Mouse (Mus musculus): ENCODE measurements around the gene Nthl1.
A peak's percentile ranks its signal among the peaks of the same experiment; 100 is the strongest.

Gene Nthl1

DNA sequence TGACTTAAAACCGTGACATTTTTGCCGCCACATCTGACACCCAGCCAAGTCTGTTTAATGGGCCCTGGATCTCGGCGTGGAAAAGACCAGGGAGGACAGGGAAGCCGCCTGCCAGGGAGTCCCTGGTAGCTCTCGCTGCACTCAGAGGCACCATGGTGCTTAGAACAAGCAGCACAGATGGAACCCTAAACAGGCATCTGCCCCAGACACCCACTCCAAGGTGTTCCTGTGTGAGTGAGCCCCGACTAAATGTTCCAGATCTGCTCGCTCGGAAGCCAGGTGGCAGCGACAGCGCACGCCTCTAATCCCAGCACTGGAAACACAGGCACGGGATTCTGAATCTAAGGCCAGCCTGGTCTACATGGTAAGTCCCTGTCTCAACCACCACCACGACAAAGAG lies 2.4 kb upstream of the Nthl1 start:
- DNase-seq: no peak

DNA sequence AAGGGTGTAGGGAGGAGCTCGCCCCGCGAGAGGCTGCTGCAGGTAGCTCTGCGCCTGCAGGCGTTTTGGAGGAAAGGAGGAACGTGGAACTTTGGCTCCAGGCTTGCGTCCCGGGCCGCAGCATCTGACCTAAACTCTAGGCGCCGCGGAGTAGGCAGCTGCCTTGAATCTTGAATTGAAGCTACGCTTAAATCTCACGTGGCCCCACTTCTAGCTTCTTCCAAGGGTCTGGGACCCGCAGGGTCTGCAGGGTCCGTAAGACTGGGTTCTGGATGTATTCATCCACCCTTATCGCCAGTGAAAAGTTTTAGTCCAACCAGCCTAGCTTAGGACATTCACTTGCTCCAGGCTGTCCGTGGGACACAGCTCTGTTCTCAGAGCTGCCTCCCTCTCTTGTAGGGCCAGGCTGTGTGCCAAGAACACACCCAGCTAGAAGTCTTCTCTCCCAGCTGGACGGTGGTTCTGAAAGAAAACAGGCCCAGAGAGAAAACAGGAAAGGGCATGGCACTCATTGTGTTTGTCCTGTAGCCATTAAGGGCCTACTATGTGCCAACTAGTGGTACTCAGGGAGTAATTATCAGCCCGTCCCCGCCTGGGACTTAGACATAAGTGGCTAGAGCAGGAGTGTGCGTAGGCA lies 451 bp downstream of the Nthl1 start:
- peak; percentile 79 for DNase-seq

DNA sequence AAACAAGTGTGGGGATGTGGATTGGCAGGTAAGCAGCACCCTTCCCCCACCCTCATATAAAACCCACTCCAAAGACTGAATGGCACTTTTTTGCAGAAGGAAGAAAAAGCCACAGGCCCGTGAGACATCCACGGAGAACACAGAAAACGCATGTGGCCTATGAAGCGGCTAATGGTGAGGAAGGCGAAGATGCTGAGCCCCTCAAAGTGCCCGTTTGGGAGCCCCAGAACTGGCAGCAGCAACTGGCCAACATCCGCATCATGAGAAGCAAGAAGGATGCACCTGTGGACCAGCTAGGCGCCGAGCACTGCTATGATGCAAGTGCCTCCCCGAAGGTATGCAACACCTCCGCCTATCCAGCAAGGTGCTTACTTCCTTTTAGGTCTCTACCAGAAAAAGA lies 1.4 kb downstream of the Nthl1 start:
- no peak for DNase-seq

DNA sequence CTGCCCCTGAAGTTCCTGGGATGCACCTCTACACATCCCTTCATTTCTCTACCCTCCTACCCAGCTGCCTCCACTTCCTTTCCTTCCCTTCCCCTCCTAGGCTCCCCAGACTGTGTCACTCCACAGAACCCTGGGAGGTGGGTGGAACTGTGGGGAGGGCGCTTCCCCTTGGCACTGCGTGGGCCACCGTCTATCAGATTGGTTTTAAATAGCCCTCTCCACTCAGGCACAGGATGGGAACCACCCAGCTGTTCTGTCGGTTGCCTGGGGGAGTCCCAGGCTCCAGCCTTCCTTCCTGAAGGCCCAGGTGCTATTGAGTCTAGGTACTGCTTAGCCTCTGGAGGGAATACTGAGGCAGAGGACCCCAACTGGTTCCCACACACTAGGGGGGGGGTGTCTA lies 2.5 kb downstream of the Nthl1 start:
- peak; percentile 60 to 74 for DNase-seq

DNA sequence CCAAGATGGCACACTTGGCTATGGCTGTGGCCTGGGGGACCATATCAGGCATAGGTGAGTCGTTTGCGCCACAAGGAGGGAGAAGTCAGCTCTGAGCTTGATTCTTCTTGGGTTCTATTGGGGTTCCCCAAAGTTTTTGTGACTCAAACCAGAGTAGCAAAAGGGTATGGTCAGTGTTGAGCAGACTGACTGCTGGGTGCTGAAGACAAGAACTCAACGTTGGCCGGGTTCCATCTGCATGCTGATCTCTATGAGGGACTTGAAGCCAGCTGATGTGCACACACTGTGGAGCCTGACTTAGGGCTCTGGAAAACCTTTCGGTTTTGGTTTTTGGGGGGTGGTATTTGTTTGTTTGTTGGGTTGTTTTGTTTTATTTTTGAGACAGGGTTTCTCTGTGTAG lies 3.2 kb downstream of the Nthl1 start:
- peak in 1 of 2 experiments; percentile 48 for DNase-seq

DNA sequence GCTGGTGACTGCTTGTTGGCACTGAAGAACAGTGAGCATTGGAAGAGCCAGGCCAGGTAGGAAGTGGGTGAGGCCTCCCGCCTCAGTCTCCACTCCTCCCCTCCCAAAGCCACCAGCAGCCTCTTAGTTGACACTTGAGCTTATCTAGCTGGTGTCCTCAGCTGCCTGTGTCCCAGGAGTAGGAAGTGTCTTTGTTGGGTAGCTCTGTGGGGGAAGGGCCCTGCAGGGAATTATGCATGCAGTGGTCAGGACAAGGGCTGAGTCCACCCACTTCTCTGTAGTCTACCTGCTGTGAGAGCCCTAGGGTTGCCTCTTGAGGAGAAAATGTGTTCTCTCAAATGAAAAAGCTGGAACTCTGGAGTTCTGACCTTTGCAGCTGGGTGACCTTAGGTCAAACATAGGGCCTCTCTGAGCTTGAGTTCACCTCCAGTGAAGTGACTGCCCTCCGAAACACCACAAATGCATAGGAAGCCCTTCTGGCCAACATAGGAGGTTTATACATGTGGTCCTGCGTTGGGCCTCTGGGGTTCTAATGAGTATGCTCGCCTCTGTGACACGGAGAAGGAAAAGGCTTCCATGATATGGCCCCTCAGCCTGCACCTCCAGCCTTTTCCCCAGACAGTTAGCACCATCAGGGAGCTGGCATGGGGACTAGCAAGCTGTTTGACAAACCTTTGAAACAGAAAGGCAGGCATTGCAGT lies 4.5 kb downstream of the Nthl1 start:
- no peak for DNase-seq

DNA sequence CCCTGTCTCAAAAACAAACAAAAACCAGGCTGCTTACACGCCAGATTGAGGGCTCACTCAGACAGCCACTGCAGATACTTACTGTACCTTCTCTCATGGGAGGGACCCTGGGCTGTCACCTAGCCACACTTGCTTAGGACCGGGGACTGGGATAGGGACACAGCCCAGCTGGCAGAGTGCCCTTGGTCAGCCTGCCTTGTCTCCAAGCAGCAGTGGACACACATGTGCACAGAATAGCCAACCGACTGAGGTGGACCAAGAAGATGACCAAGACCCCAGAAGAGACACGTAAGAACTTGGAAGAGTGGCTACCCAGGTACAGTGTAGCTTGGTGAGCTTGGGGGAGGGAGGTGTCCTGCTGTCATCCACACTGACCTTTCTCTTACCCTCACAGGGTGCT lies 5.7 kb downstream of the Nthl1 start:
- DNase-seq: peak in 1 of 2 experiments; percentile 53

DNA sequence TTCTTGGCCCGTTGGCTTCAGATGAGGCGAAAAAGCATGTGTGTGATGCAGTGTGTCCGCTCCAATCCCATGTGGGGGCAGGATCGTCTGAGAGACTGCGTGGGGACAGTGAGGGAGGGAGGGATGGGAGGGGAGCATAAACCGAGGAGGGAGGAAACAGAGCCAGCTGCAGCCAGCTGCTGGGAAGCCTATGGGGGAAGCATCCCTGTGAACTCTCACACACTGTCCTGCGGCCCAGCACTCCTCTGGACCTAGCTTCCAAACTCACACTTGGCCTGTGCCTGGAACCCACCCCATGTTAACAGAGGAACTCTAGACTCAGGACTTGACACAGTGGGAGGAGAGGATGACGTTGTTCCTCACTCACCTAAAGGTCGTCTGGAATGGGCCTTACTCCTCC lies 6.4 kb downstream of the Nthl1 start:
- DNase-seq: peak; percentile 68 to 74

DNA sequence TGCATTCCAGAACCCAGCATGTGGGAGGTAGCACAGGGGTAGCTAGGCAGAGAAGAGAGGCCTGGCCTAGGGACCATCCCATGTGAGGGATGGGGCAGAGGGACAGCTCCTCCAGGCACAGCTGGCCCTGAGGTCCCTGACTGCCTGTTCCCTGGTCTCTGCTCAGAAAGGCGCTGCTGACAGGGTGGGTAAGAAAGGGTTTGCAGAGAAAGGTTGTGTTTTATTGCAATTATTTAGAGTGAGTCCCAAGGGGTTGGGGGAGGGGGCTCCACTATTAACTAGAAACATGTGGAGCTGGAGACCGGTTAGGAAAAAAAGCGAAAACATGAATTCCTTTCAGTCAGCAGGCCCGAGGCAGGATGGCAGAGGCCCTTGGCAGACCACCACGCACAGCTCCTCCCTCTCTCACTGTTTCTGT lies 7.1 kb downstream of the Nthl1 start:
- no peak for DNase-seq

DNA sequence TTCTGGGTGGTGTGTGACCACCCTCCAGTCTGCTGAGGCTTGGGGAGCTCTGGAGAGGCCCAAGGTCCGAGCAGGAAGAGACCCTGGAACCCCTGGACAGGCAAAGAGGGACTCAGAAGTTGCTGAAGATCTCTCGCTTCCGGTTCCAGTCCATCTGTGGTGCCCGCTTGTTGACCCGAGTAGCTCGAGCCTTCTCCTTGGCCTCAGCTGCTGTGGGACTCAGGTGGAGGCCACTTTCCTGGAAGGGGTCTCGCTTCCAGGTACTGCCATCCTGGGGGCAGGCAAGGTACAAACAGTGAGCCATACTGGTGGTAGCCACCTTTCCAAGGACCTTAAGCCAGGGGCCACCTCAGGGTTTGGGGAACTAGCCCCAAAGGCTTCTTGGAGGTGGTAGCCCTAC lies 7.6 kb downstream of the Nthl1 start:
- DNase-seq: no peak

DNA sequence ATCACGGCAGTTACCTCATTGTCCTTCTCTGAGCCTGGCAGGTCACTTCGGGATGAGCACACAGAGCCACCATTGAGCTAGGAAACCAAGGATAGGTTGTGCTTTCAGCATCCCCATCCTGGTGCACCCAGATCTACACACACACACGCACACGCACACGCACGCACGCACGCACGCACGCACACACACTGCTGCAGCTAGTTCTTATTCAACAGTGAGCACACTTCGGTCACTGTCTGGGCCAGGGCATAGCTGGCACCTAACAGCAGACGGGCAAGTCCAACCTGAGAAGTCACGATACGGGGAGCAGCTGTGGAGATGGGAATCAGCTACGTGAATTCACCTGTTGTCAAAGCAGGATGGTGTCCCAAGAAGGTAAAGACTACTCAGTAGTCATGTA lies 8.1 kb downstream of the Nthl1 start:
- no peak for DNase-seq

DNA sequence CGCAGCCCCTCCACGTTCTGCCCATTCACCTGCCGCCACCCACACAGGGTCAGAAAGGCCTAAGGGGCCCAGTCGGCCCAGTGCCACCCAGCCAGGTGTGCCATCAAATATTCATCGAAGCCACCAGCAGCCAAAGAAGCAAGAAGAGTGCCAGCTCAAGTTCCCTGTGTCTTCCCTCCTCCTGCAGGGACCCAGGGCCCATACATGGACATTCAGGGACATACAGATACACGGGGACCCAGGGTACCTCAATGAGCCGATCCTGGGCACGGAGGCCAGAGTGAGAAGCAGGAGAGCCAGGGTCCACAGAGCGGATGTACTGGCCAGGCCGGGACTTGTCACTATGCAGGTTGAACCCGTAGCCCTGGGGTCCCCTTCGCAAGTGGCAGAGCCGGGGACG lies 9.5 kb downstream of the Nthl1 start:
- DNase-seq: no peak

DNA sequence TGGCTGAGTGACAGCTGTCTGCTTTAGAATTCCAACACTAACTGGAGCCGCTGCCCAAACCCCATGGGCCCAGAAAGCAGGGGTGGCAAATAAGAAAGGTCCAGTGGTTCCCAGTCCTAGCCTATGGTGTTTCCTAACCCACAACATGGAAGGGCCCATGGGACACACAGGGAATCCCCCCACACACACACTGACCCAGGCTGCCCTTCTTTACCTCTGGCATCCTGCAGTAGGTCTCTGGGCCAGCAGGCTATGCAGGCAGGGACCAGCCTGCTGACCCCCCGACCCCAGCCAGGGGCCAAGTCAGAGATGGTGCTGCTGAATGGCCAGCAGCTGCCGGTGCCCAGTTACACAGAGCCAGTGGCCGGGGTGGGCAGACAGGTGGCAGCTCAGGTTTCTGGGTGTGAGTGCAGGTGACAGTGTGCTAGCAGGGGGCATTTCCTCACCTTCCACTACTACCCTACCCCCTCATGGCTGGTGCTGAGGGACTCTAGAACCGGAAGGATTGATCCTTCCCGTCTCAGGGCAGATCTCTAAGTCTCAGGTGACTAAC lies 10.4 kb downstream of the Nthl1 start:
- no peak for DNase-seq

DNA sequence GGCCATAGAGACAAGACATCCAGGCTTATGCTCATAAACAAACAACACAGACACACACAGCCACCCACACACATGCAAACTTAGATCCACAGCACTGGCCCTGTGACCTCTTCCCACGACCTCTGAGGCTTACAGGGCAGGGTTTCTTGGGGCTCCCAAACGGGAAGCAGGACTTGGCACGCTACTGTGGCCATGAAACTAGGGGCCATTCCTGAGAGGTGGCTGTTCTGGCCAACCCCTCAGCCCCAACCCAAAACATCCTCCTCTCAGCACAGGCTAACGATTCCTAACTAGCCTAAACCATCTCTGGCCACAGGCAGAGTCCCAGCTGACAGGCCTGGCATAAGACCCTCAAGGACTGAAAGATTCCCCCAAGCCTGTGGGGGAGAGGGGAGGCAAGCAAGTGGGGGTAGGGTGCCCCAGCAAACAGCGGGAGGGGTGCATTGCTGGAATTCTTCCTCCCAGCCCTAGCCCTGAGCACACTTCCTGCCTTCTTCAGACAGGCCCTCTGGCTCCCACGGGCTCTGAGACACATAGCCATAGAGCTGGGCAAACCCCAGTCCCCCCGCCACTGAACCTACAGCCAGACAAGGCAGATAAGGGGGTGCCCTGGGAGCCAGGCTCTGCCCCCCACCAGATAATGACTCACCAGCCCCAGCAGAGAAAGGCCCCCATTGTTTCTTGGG lies 11.7 kb downstream of the Nthl1 start:
- peak; percentile 44 to 62 for DNase-seq

DNA sequence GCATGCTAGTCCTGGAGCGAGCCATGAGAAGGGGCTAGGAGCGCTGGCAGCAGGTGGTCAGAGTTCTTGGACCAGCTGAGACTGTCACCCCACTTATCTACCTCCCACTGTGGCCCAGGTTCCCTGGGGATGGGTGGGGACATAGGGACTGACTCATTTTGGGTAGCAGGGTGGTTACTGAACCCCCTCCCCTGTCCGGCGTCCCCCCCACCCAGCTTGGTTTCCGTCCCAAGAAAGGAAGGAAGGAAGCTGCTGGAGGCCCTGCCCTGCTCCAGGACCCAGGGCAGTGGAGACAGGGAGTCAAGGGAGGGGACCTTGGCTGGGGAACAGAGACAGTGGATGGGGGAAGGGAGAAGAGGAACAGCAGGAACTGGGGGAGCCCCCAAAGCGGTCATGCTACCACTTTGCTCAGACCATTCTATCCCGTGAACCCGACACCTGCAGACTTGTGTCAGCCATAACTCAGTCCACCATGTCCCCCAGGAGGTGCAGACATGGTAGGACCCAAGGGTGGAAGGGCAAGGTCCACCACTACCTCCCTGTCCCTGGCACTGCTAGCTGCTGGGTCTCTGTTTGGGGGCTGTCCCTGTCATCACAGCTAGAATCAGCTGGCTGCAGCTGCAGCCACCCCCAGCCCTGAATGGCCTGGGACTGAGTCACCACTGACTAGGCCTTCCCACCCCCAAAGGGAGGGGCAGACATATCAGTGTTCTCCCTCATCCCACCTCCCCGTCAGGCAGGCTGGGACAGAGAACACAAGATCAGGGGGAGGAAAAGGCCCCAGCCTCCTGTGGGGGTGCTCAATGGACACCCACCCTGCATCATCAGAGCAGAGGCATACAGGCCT lies 12.6 kb downstream of the Nthl1 start:
- peak; percentile 77 to 79 for DNase-seq

DNA sequence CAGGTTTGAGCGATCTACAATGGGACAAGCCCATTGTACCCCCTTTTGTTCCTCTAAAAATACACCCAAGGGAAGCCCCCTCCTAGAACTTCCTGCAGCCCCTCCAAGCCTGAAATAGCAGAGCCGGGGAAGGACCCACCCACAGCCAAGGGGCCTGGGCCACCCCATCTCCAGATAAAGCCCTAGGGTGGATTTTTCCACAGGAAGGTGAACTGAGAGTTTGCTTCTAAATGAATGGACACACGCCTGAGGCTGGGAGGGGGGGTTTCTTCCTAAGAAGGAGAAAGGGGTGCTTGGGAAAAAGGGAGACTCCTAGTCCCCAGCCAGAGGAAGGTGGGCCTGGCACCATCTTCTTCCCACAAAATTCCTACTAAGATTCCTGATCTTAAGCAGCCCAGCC lies 13.4 kb downstream of the Nthl1 start:
- DNase-seq: peak; percentile 64 to 84

DNA sequence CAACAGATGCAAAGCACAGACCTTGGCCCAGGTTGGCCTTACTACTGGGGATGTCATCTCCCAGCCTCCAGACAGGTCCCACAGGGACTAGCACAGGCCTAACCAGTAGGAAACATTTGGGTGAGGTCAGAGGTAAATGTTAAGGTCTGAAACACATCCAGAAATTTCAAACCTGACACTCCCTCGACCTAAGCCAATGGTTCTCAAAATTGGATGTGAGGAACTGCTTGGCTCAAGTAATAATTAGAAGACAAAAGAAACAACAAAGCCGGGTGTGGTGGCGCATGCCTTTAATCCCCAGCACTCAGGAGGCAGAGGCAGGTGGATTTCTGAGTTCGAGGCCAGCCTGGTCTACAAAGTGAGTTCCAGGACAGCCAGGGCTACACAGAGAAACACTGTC lies 13.9 kb downstream of the Nthl1 start:
- no peak for DNase-seq

DNA sequence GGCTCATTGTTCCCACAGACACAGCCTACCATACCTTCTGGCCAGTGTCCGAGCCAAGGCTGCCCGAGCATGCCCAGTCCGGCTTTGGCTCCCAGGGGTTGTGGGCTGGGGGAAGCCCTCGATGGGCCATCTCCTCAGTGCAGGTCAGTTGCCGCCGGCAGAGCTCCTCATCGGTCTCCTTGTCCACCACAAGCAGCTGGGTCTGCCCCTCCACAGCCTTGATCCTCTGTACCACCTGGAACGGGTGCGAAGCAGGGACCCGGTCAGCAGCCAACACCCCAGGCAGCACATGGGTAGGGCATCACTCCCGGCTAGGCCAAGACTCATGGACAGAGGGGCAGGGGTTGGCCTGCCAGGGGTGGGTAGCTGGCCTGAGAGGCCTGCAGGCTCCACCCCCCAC lies 15.0 kb downstream of the Nthl1 start:
- no peak for DNase-seq

DNA sequence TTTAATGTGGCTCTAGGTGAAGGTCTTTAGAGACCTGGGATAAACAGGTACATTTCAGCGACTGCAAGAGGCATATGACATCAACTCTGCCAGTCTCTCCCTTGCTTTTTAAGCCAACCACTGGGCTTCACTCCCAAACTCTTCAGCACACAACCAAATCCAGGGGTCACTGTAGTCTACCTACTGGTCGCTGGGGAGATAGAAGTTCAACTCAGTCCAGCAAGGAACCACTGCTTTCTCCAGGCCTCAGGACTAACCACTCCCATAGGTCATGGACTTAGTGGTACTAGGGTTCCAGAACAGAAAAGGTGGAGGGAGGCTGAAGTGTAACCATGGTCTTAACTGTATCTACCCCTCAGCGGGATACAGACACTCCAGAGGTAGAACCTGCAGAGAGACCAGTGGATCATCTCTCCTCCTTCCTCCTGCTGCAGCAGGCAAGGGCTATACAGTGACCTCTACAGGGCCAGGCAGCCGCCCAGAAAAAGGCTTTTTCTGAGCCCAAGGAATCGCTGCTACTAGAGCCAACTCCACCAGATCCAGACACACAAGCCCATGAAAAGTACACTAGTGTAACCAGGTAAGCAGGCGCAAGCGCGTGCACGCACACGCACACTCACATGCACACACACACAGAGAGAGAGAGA lies 16.4 kb downstream of the Nthl1 start:
- no peak for DNase-seq

DNA sequence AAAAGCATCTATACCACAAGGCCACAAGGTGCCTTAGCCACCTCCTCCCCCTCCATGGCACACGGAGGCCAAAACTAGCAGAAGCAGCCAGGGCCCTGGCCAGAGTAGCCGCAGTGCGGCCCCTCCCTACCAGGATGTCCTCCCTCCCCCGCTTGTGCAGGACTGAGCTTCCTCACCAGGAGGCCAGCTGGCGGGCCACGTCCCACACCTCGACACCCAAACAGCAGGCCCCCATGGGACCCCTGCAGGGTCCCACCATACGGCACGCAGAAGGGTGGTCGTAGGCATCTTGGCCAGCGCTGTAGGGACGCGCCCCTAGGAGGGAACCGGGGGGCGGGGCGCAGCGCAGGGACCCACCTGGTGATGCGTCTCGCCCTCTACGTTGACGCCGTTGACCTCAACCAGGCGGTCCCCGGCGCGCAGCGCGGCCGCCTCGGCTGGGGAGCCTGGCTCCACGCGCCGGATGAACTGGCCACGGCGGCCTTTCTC lies 17.1 kb downstream of the Nthl1 start:
- DNase-seq: peak; percentile 75 to 76

DNA sequence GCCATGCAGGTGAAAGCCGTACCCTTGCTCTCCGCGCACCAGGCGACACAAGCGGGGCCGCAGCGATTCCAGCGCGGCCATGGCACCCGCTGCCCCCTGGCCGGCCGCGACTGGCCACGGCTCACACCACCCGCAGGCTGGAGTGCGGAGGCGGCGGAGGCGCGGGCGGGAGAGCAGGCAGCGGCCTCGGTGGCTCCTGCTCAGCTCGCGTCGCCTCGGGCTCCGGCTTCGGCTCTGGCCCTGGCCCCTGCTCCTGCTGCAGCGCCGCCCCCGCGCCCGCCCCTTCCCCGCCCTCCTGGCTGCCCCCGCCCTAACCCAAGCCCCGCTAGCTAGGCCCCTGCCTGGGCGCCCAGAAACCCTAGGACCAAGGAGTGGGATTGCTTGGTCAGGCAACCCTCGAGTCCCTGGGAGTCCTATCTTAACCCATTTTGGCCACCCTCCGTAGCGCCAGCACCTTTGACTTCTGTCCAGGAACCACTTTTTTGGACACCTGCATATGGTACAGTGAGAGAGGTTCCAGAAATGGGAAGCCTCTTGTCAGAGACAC lies 17.7 kb downstream of the Nthl1 start, which contains the start of gene Slc9a3r2:
Slc9a3r2 (minus strand) TSS at position 258 of the 547 bp plus-strand sequence.
- DNase-seq: peak; percentile 66 to 85

DNA sequence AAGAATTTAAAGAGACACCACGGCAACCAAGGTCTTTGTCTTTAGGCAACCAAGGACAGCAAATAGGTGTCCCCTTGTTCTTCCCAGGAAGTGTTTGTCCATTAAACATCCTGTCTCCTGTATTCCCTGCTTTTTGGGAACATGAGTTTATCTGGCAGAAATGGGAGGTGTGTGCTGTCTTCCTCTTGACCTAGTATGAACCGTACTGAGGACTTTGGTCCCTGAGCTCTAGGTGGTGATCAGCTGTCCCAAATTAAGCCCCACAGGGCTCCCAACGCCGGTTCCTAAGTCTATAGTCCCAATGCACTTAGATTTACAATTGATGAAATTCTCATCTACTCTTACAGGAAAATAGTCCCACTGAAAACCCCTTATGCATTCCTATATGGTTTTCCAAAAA lies 18.3 kb downstream of the Nthl1 start:
- no peak for DNase-seq
